Mouse (Mus musculus): ENCODE results near the gene Col23a1. TPM values are rescaled to one million over a fixed set of nuclear protein-coding genes. Genes with fewer than 3 reads are reported as not detected.

Col23a1 gene
- polyA plus RNA-seq, 1 experiment from 2014 or later, result 4.0 TPM

- Histone ChIP-seq H3K4me3 (ENCODE audit: low read length) (no peak overlapping the region), H3K27me3 (ENCODE audit: control insufficient read depth, insufficient read depth, low read length) (no peaks in the 10 kb centered on the region), H3K9me3 (replicated peaks; ENCODE audit: control insufficient read depth, low read length) (no peaks in the 10 kb centered on the region), H3K27ac (ENCODE audit: low read length) (no peak overlapping the region), H3K4me2 (ENCODE audit: low read depth, low read length) (no peak overlapping the region), H3K9ac (ENCODE audit: low read length) (no peak overlapping the region), H3K36me3 (ENCODE audit: control insufficient read depth, insufficient read depth) (no peaks in the 10 kb centered on the region), H3K4me1 (ENCODE audit: control insufficient read depth, insufficient read depth, low read length) (no peaks in the 10 kb centered on the region)
- no peak for ATAC-seq (replicated peaks; ENCODE audit: extremely low read depth, insufficient read depth, low FRiP score)
- WGBS, result 75% methylated on average over 7 of the region's 7 CpGs
Measured at GRCm38 (mm10) chr11:51577587-51577986, 287.9 kb downstream of the Col23a1 start.

GRCm38 (mm10) chr11:51579024-51579423 lies 289.3 kb downstream of the Col23a1 start:
- H3K4me1 ChIP-seq (ENCODE audit: control insufficient read depth, insufficient read depth, low read length), result peaks cover 8% of the 10 kb centered on the region
- no peak overlapping the region for H3K27ac ChIP-seq (ENCODE audit: low read length)
- no peak overlapping the region for H3K9ac ChIP-seq (ENCODE audit: low read length)
- H3K4me2 ChIP-seq (ENCODE audit: low read depth, low read length), result no peak overlapping the region
- H3K27me3 ChIP-seq (ENCODE audit: control insufficient read depth, insufficient read depth, low read length), result no peaks in the 10 kb centered on the region
- no peak for ATAC-seq (replicated peaks; ENCODE audit: extremely low read depth, insufficient read depth, low FRiP score)
- WGBS, result 52% methylated on average over 4 of the region's 4 CpGs
- no peak overlapping the region for H3K4me3 ChIP-seq (ENCODE audit: low read length)
- H3K36me3 ChIP-seq (ENCODE audit: control insufficient read depth, insufficient read depth), result no peaks in the 10 kb centered on the region
- H3K9me3 ChIP-seq (replicated peaks; ENCODE audit: control insufficient read depth, low read length), result no peaks in the 10 kb centered on the region

GRCm38 (mm10) chr11:51582713-51583112 lies 293.0 kb downstream of the Col23a1 start:
- 26% methylated on average over 8 of the region's 8 CpGs for WGBS
- Histone ChIP-seq H3K27me3 (ENCODE audit: control insufficient read depth, insufficient read depth, low read length) (no peaks in the 10 kb centered on the region), H3K9me3 (replicated peaks; ENCODE audit: control insufficient read depth, low read length) (no peaks in the 10 kb centered on the region), H3K4me3 (ENCODE audit: low read length) (no peak overlapping the region), H3K4me2 (ENCODE audit: low read depth, low read length) (no peak overlapping the region), H3K4me1 (ENCODE audit: control insufficient read depth, insufficient read depth, low read length) (peaks cover 18% of the 10 kb centered on the region), H3K9ac (ENCODE audit: low read length) (no peak overlapping the region), H3K36me3 (ENCODE audit: control insufficient read depth, insufficient read depth) (peaks cover 10% of the 10 kb centered on the region), H3K27ac (ENCODE audit: low read length) (no peak overlapping the region)
- no peak for ATAC-seq (replicated peaks; ENCODE audit: extremely low read depth, insufficient read depth, low FRiP score)

GRCm38 (mm10) chr11:51584057-51584430 lies 294.3 kb downstream of the Col23a1 start:
- peak; percentile 12 for ATAC-seq (replicated peaks; ENCODE audit: extremely low read depth, insufficient read depth, low FRiP score)
- H3K27me3 ChIP-seq (ENCODE audit: control insufficient read depth, insufficient read depth, low read length), result no peaks in the 10 kb centered on the region
- H3K9me3 ChIP-seq (replicated peaks; ENCODE audit: control insufficient read depth, low read length), result no peaks in the 10 kb centered on the region
- 18% methylated on average over 9 of the region's 9 CpGs for WGBS
- peak overlapping the region; percentile 87 for H3K4me2 ChIP-seq (ENCODE audit: low read depth, low read length)
- peaks cover 21% of the 10 kb centered on the region for H3K36me3 ChIP-seq (ENCODE audit: control insufficient read depth, insufficient read depth)
- peak overlapping the region; percentile 68 for H3K4me3 ChIP-seq (ENCODE audit: low read length)
- peak overlapping the region; percentile 98 for H3K27ac ChIP-seq (ENCODE audit: low read length)
- peak overlapping the region; percentile 89 for H3K9ac ChIP-seq (ENCODE audit: low read length)
- peaks cover 18% of the 10 kb centered on the region for H3K4me1 ChIP-seq (ENCODE audit: control insufficient read depth, insufficient read depth, low read length)

- peaks cover 26% of the 10 kb centered on the region for H3K36me3 ChIP-seq (ENCODE audit: control insufficient read depth, insufficient read depth)
- H3K4me2 ChIP-seq (ENCODE audit: low read depth, low read length), result peak within 1 kb of the TSS; percentile 87
- peak within 1 kb of the TSS; percentile 89 for H3K9ac ChIP-seq (ENCODE audit: low read length)
- no peaks in the 10 kb centered on the region for H3K9me3 ChIP-seq (replicated peaks; ENCODE audit: control insufficient read depth, low read length)
- H3K4me3 ChIP-seq (ENCODE audit: low read length), result peak within 1 kb of the TSS; percentile 68
- H3K27ac ChIP-seq (ENCODE audit: low read length), result peak within 1 kb of the TSS; percentile 98
- WGBS, result under 1% methylated on average over 59 of the region's 59 CpGs
- no peaks in the 10 kb centered on the region for H3K27me3 ChIP-seq (ENCODE audit: control insufficient read depth, insufficient read depth, low read length)
- H3K4me1 ChIP-seq (ENCODE audit: control insufficient read depth, insufficient read depth, low read length), result peaks cover 18% of the 10 kb centered on the region
- ATAC-seq (replicated peaks; ENCODE audit: extremely low read depth, insufficient read depth, low FRiP score), result peak; percentile 96
Measured at GRCm38 (mm10) chr11:51584431-51585248, 294.9 kb downstream of the Col23a1 start, which contains the start of gene Phykpl. Phykpl (plus strand) TSS chr11:51584757.

GRCm38 (mm10) chr11:51585608-51586252 lies 296.0 kb downstream of the Col23a1 start:
- H3K4me3 ChIP-seq (ENCODE audit: low read length), result peak overlapping the region; percentile 68
- peak overlapping the region; percentile 87 for H3K4me2 ChIP-seq (ENCODE audit: low read depth, low read length)
- peak overlapping the region; percentile 98 for H3K27ac ChIP-seq (ENCODE audit: low read length)
- H3K9ac ChIP-seq (ENCODE audit: low read length), result peak overlapping the region; percentile 89
- WGBS, result 59% methylated on average over 8 of the region's 8 CpGs
- H3K36me3 ChIP-seq (ENCODE audit: control insufficient read depth, insufficient read depth), result peaks cover 34% of the 10 kb centered on the region
- peaks cover 18% of the 10 kb centered on the region for H3K4me1 ChIP-seq (ENCODE audit: control insufficient read depth, insufficient read depth, low read length)
- no peak for ATAC-seq (replicated peaks; ENCODE audit: extremely low read depth, insufficient read depth, low FRiP score)
- H3K9me3 ChIP-seq (replicated peaks; ENCODE audit: control insufficient read depth, low read length), result no peaks in the 10 kb centered on the region
- no peaks in the 10 kb centered on the region for H3K27me3 ChIP-seq (ENCODE audit: control insufficient read depth, insufficient read depth, low read length)

- no peak overlapping the region for H3K9ac ChIP-seq (ENCODE audit: low read length)
- peaks cover 38% of the 10 kb centered on the region for H3K36me3 ChIP-seq (ENCODE audit: control insufficient read depth, insufficient read depth)
- H3K4me1 ChIP-seq (ENCODE audit: control insufficient read depth, insufficient read depth, low read length), result peaks cover 20% of the 10 kb centered on the region
- no peak for ATAC-seq (replicated peaks; ENCODE audit: extremely low read depth, insufficient read depth, low FRiP score)
- H3K27me3 ChIP-seq (ENCODE audit: control insufficient read depth, insufficient read depth, low read length), result no peaks in the 10 kb centered on the region
- H3K4me3 ChIP-seq (ENCODE audit: low read length), result no peak overlapping the region
- no peak overlapping the region for H3K27ac ChIP-seq (ENCODE audit: low read length)
- 91% methylated on average over 13 of the region's 13 CpGs for WGBS
- no peaks in the 10 kb centered on the region for H3K9me3 ChIP-seq (replicated peaks; ENCODE audit: control insufficient read depth, low read length)
- H3K4me2 ChIP-seq (ENCODE audit: low read depth, low read length), result no peak overlapping the region
Measured at GRCm38 (mm10) chr11:51586411-51586810, 296.7 kb downstream of the Col23a1 start.

GRCm38 (mm10) chr11:51587059-51587458 lies 297.3 kb downstream of the Col23a1 start:
- H3K9me3 ChIP-seq (replicated peaks; ENCODE audit: control insufficient read depth, low read length), result no peaks in the 10 kb centered on the region
- H3K36me3 ChIP-seq (ENCODE audit: control insufficient read depth, insufficient read depth), result peaks cover 42% of the 10 kb centered on the region
- peaks cover 21% of the 10 kb centered on the region for H3K4me1 ChIP-seq (ENCODE audit: control insufficient read depth, insufficient read depth, low read length)
- H3K4me2 ChIP-seq (ENCODE audit: low read depth, low read length), result no peak overlapping the region
- H3K9ac ChIP-seq (ENCODE audit: low read length), result no peak overlapping the region
- H3K27ac ChIP-seq (ENCODE audit: low read length), result no peak overlapping the region
- no peak overlapping the region for H3K4me3 ChIP-seq (ENCODE audit: low read length)
- ATAC-seq (replicated peaks; ENCODE audit: extremely low read depth, insufficient read depth, low FRiP score), result no peak
- WGBS, result 100% methylated on average over 1 of the region's 1 CpGs
- H3K27me3 ChIP-seq (ENCODE audit: control insufficient read depth, insufficient read depth, low read length), result no peaks in the 10 kb centered on the region

- no peaks in the 10 kb centered on the region for H3K27me3 ChIP-seq (ENCODE audit: control insufficient read depth, insufficient read depth, low read length)
- 92% methylated on average over 3 of the region's 3 CpGs for WGBS
- no peak overlapping the region for H3K4me3 ChIP-seq (ENCODE audit: low read length)
- no peaks in the 10 kb centered on the region for H3K9me3 ChIP-seq (replicated peaks; ENCODE audit: control insufficient read depth, low read length)
- H3K4me2 ChIP-seq (ENCODE audit: low read depth, low read length), result no peak overlapping the region
- peaks cover 59% of the 10 kb centered on the region for H3K36me3 ChIP-seq (ENCODE audit: control insufficient read depth, insufficient read depth)
- no peak overlapping the region for H3K27ac ChIP-seq (ENCODE audit: low read length)
- no peak for ATAC-seq (replicated peaks; ENCODE audit: extremely low read depth, insufficient read depth, low FRiP score)
- peaks cover 16% of the 10 kb centered on the region for H3K4me1 ChIP-seq (ENCODE audit: control insufficient read depth, insufficient read depth, low read length)
- H3K9ac ChIP-seq (ENCODE audit: low read length), result no peak overlapping the region
Measured at GRCm38 (mm10) chr11:51588833-51589232, 299.1 kb downstream of the Col23a1 start.
